ENCODE assay signal across 9 mouse cellular contexts in the genomic region with DNA sequence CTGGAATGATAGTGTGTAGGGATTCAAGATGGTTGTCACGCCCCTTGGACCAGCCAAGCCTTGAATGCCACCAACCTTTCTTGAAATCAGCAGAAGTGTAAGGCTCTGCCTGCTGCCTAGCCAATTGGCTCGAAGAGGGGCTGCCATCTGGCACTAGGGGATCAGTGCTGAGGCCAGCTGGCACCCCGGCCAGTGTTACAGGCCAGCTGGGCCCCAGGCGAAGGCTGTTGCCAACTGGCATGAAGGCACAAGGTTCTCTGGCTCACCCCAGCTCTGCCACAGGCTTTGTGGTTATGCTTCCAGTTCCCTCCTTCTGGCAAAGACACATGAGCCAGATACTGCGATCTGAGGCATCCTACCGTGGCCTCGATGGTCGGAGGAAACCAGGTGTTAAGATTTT. TPM values are rescaled to one million over a fixed set of nuclear protein-coding genes. Genes with fewer than 3 reads are reported as not detected.
DNase-seq lines count a peak whose midpoint lies in the region; ATAC-seq lines count a peak whose summit lies in the region.
"Had no signal": no experiment of that assay in that cellular context is flagged by ENCODE, and none has a peak within 500 bp of the region (broad histone marks: within the 10 kb centered on the region; RNA-seq: fewer than 3 reads in every experiment).

No protein-coding gene starts in this region.

- H3K4me3 ChIP-seq in limb, embryonic 15.5 days = no peak overlapping the region
- H3K4me3 ChIP-seq in limb, embryonic 10.5 days = no peak overlapping the region

- no peaks in the 10 kb centered on the region for H3K36me3 ChIP-seq in limb, embryonic 15.5 days
- no peaks in the 10 kb centered on the region for H3K36me3 ChIP-seq in limb, embryonic 10.5 days

- H3K4me2 ChIP-seq in limb, embryonic 15.5 days = no peak overlapping the region

- no peaks in the 10 kb centered on the region for H3K4me1 ChIP-seq in limb, embryonic 15.5 days
- H3K4me1 ChIP-seq in limb, embryonic 10.5 days = no peaks in the 10 kb centered on the region

- DNase-seq in limb, embryonic 10.5 days (ENCODE audit: low spot score) = no peak
- DNase-seq in cerebellum, adult 9-10 months = peak; percentile 98
- peak; percentile 59 for DNase-seq in heart, adult 8-10 months (ENCODE audit: low spot score)
- DNase-seq in left cerebral cortex, postnatal 14 days (ENCODE audit: low spot score in 2 of 2) = peak; percentile 66 to 78
- DNase-seq in spleen, adult 12 weeks (ENCODE audit: low spot score) = no peak
- no peak for DNase-seq in urinary bladder, adult 2 months (ENCODE audit: low spot score)
- no peak for DNase-seq in testis, postnatal 10 days (ENCODE audit: low spot score)

- no peaks in the 10 kb centered on the region for H3K9me3 ChIP-seq in limb, embryonic 15.5 days
- no peaks in the 10 kb centered on the region for H3K9me3 ChIP-seq in limb, embryonic 10.5 days (replicated peaks)

- ATAC-seq in limb, embryonic 15.5 days (ENCODE audit: insufficient number of reproducible peaks, low FRiP score, low TSS enrichment, low read depth) = peak; percentile 62; the same call in 1 of the 2 replicates

- H3K27me3 ChIP-seq in limb, embryonic 15.5 days = no peaks in the 10 kb centered on the region
- H3K27me3 ChIP-seq in limb, embryonic 10.5 days (ENCODE audit: low read depth, poor library complexity, severe bottlenecking) = no peaks in the 10 kb centered on the region

- intact Hi-C loops in left cerebral cortex, postnatal 14 days (cut with DNase I) = no loop called here

- no peak overlapping the region for H3K27ac ChIP-seq in limb, embryonic 15.5 days
- H3K27ac ChIP-seq in limb, embryonic 10.5 days = no peak overlapping the region
- H3K27ac ChIP-seq: macrophage had no signal

- 71% methylated on average over 8 of the region's 8 CpGs for WGBS in limb, embryonic 15.5 days
- WGBS in limb, embryonic 10.5 days = 87% methylated on average over 8 of the region's 8 CpGs

- no peak overlapping the region for H3K9ac ChIP-seq in limb, embryonic 15.5 days

RNA-seq across cellular contexts. Expression of a gene that starts 24.5 kb away (rescaled TPM):
- polyA plus RNA-seq in limb, embryonic 15.5 days (2015; fragmentation: Nextera tagmentation; extraction: Ambion mirVana) = not detected in 2 replicates
- polyA plus RNA-seq in limb, embryonic 10.5 days (2016; fragmentation: Nextera tagmentation; extraction: Ambion mirVana) = not detected in 2 replicates
- total RNA-seq in heart, adult 8-10 months (2022) = not detected
- total RNA-seq in left cerebral cortex, postnatal 14 days (2021) = 1 to 10 TPM; 3.7 to 5.1 TPM
- polyA plus RNA-seq in urinary bladder, adult 2 months (2012; rRNA removed) = not detected in 2 replicates
- polyA plus RNA-seq: macrophage had no signal

Comparison
In these comparisons a context has a peak if more than half of its experiments do, and no peak if none do; other contexts are left out.
1. DNase-seq: peak in cerebellum, adult 9-10 months (single experiment), heart, adult 8-10 months (single experiment) and left cerebral cortex, postnatal 14 days (2 of 2); none in limb, embryonic 10.5 days (single experiment), spleen, adult 12 weeks (single experiment), urinary bladder, adult 2 months (single experiment) and testis, postnatal 10 days (single experiment).